ENCODE assay signal across 23 mouse cellular contexts in genomic region chr9:108156786-108157185, GRCm38 (mm10). TPM values are rescaled to one million over a fixed set of nuclear protein-coding genes. Genes with fewer than 3 reads are reported as not detected.
DNase-seq lines count a peak whose midpoint lies in the region; ATAC-seq and TF ChIP-seq lines count a peak whose summit lies in the region.
"Had no signal": no experiment of that assay in that cellular context is flagged by ENCODE, and none has a peak within 500 bp of the region (broad histone marks: within the 10 kb centered on the region; RNA-seq: fewer than 3 reads in every experiment).

No protein-coding gene starts in this region.

- peak overlapping the region; percentile 94 for H3K27ac ChIP-seq in left cerebral cortex, adult 2 months
- peak overlapping the region; percentile 98 for H3K27ac ChIP-seq in cerebellum, adult 2 months (ENCODE audit: insufficient read depth, low read length)
- H3K27ac ChIP-seq in embryonic fibroblast, embryonic 13.5 days (ENCODE audit: insufficient read depth, low read length) = peak overlapping the region; percentile 72; the same call in 1 of the 2 replicates
- H3K27ac ChIP-seq in forebrain, embryonic 15.5 days (replicated peaks) = no peak overlapping the region
- H3K27ac ChIP-seq in intestine, embryonic 15.5 days = no peak overlapping the region
- H3K27ac ChIP-seq: forebrain, embryonic 12.5 days; hindbrain, embryonic 13.5 days; midbrain, embryonic 12.5 days; neural tube, embryonic 13.5 days had no signal

- no peak for TF ChIP-seq CTCF in left cerebral cortex, adult 2 months (IDR thresholded peaks at IDR 0.05)
- no peak for TF ChIP-seq CTCF in cerebellum, adult 2 months (IDR thresholded peaks at IDR 0.05; ENCODE audit: borderline replicate concordance, insufficient read depth, low read depth, low read length)
- TF ChIP-seq CTCF in embryonic fibroblast, embryonic 13.5 days (IDR thresholded peaks at IDR 0.05; ENCODE audit: borderline replicate concordance, insufficient read depth, low read length) = no peak

- H3K36me3 ChIP-seq in forebrain, embryonic 15.5 days = no peaks in the 10 kb centered on the region
- H3K36me3 ChIP-seq in intestine, embryonic 15.5 days = no peaks in the 10 kb centered on the region
- H3K36me3 ChIP-seq: forebrain, embryonic 12.5 days; midbrain, embryonic 12.5 days had no signal

- no peaks in the 10 kb centered on the region for H3K27me3 ChIP-seq in cerebellum, adult 2 months (ENCODE audit: control insufficient read depth, insufficient read depth, low read length)
- H3K27me3 ChIP-seq in forebrain, embryonic 15.5 days = no peaks in the 10 kb centered on the region
- H3K27me3 ChIP-seq in intestine, embryonic 15.5 days (replicated peaks) = no peaks in the 10 kb centered on the region
- H3K27me3 ChIP-seq: forebrain, embryonic 12.5 days; hindbrain, embryonic 13.5 days; midbrain, embryonic 12.5 days; neural tube, embryonic 13.5 days had no signal

- H3K9ac ChIP-seq in forebrain, embryonic 15.5 days (replicated peaks) = no peak overlapping the region
- no peak overlapping the region for H3K9ac ChIP-seq in intestine, embryonic 15.5 days
- H3K9ac ChIP-seq: forebrain, embryonic 12.5 days; hindbrain, embryonic 13.5 days; midbrain, embryonic 12.5 days; neural tube, embryonic 13.5 days had no signal

- TF ChIP-seq POLR2A in cerebellum, adult 2 months (IDR thresholded peaks at IDR 0.05; ENCODE audit: borderline replicate concordance, insufficient read depth, low read length) = 0 out of 2 replicates have a peak, but pooled peaks have one; percentile 21
- no peak for TF ChIP-seq POLR2A in embryonic fibroblast, embryonic 13.5 days (IDR thresholded peaks at IDR 0.05; ENCODE audit: low read depth, low read length)

- no peak for ATAC-seq in forebrain, embryonic 15.5 days (replicated peaks)
- no peak for ATAC-seq in intestine, embryonic 15.5 days
- ATAC-seq: intestine, embryonic 16.5 days; lung, postnatal 0 days had no signal

- DNase-seq in left cerebral cortex, adult 2 months (ENCODE audit: extremely low spot score in 1 of 2, low spot score in 2 of 2) = no peak
- DNase-seq in left cerebral cortex, adult 18-20 months (ENCODE audit: low spot score in 2 of 2) = no peak
- peak; percentile 75 to 88 for DNase-seq in cerebellum, adult 2 months
- DNase-seq in embryo, embryonic 10 days (ENCODE audit: low spot score) = no peak
- DNase-seq: adrenal gland, postnatal 14 days; B cell, adult 2 months; heart, postnatal 10 days; kidney, postnatal 4 days; left cerebral cortex, postnatal 4 days; liver; right cerebral cortex, postnatal 14 days; spleen, adult 18-20 months; thymus, postnatal 4 days had no signal

- peaks cover 65% of the 10 kb centered on the region for H3K4me1 ChIP-seq in cerebellum, adult 2 months (ENCODE audit: control insufficient read depth, insufficient read depth, low read length)
- H3K4me1 ChIP-seq in embryonic fibroblast, embryonic 13.5 days (ENCODE audit: control insufficient read depth, insufficient read depth, low read length) = peaks cover 9% of the 10 kb centered on the region
- peaks cover 14% of the 10 kb centered on the region for H3K4me1 ChIP-seq in forebrain, embryonic 15.5 days
- H3K4me1 ChIP-seq in intestine, embryonic 15.5 days (replicated peaks) = no peaks in the 10 kb centered on the region
- H3K4me1 ChIP-seq: forebrain, embryonic 12.5 days; hindbrain, embryonic 13.5 days; midbrain, embryonic 12.5 days had no signal

- no peak overlapping the region for H3K4me2 ChIP-seq in forebrain, embryonic 15.5 days (replicated peaks)
- H3K4me2 ChIP-seq in intestine, embryonic 15.5 days (replicated peaks) = no peak overlapping the region
- H3K4me2 ChIP-seq: forebrain, embryonic 12.5 days; heart, embryonic 11.5 days; hindbrain, embryonic 13.5 days; midbrain, embryonic 12.5 days; neural tube, embryonic 13.5 days had no signal

- WGBS in cerebellum, adult 2 months = 17% methylated on average over 5 of the region's 5 CpGs
- WGBS in forebrain, embryonic 15.5 days = 93% methylated on average over 5 of the region's 5 CpGs
- 88% methylated on average over 5 of the region's 5 CpGs for WGBS in intestine, embryonic 15.5 days

- H3K4me3 ChIP-seq in left cerebral cortex, adult 2 months = no peak overlapping the region
- no peak overlapping the region for H3K4me3 ChIP-seq in cerebellum, adult 2 months (replicated peaks; ENCODE audit: insufficient read depth, low read depth, low read length)
- H3K4me3 ChIP-seq in embryonic fibroblast, embryonic 13.5 days (ENCODE audit: insufficient read depth, low read length) = no peak overlapping the region
- no peak overlapping the region for H3K4me3 ChIP-seq in forebrain, embryonic 15.5 days
- no peak overlapping the region for H3K4me3 ChIP-seq in intestine, embryonic 15.5 days (replicated peaks)
- H3K4me3 ChIP-seq: forebrain, embryonic 12.5 days; hindbrain, embryonic 13.5 days; midbrain, embryonic 12.5 days; neural tube, embryonic 13.5 days had no signal

- no peaks in the 10 kb centered on the region for H3K9me3 ChIP-seq in forebrain, embryonic 15.5 days
- no peaks in the 10 kb centered on the region for H3K9me3 ChIP-seq in intestine, embryonic 15.5 days
- H3K9me3 ChIP-seq: forebrain, embryonic 12.5 days; neural tube, embryonic 13.5 days had no signal

- intact Hi-C loops in left cerebral cortex, adult 2 months (cut with DNase I) = loop anchor here (1.0 kb wide), 1 partner anchor 19 kb away; no protein-coding TSS in a partner anchor

RNA-seq across cellular contexts. Expression of gene Bsn, which starts 33.4 kb away (rescaled TPM):
- 100 to 1,000 TPM; 300 to 320 TPM for total RNA-seq in left cerebral cortex, adult 2 months (2021)
- total RNA-seq in left cerebral cortex, adult 18-20 months (2021) = 100 to 1,000 TPM; 243 to 246 TPM
- polyA plus RNA-seq in cerebellum, adult 2 months (2012; rRNA removed) = 70.0 and 77.6 TPM in 2 replicates
- 0.08 and 0.25 TPM in 2 replicates for polyA plus RNA-seq in embryonic fibroblast, embryonic 13.5 days (2011; ENCODE audit: insufficient read length, low read depth, missing spikeins)
- polyA plus RNA-seq in forebrain, embryonic 15.5 days (2015; fragmentation: Nextera tagmentation; extraction: Ambion mirVana) = 7.3 and 7.9 TPM in 2 replicates
- 4.7 and 4.9 TPM in 2 replicates for polyA plus RNA-seq in intestine, embryonic 15.5 days (2015; fragmentation: Nextera tagmentation; extraction: Ambion mirVana)

Comparison
In these comparisons a context has a peak if more than half of its experiments do, and no peak if none do; other contexts are left out.
1. DNase-seq: peak in cerebellum, adult 2 months (2 of 2); none in left cerebral cortex, adult 2 months (0 of 2), left cerebral cortex, adult 18-20 months (0 of 2) and embryo, embryonic 10 days (single experiment).
2. H3K27ac ChIP-seq: peak in left cerebral cortex, adult 2 months (single experiment), cerebellum, adult 2 months (single experiment) and embryonic fibroblast, embryonic 13.5 days (single experiment); none in forebrain, embryonic 15.5 days (single experiment) and intestine, embryonic 15.5 days (single experiment).